Mouse (Mus musculus): Measurements from ENCODE around the gene Dazap1.
A peak's percentile ranks its signal among the peaks of the same experiment; 100 is the strongest.

Dazap1 gene

GRCm38 (mm10) chr10:80324120-80325037, 63.1 kb downstream of the Dazap1 start:
- DNase-seq: no peak

- DNase-seq: no peak
These were observed 63.8 kb downstream of the Dazap1 start for GRCm38 (mm10) chr10:80325045-80325444.

- peak; percentile 99 for DNase-seq
These were observed 68.2 kb downstream of the Dazap1 start, which contains the start of the genes Pcsk4 and Reep6 for GRCm38 (mm10) chr10:80329273-80330081. Pcsk4 (minus strand) TSS chr10:80329498. Reep6 (plus strand) TSS chr10:80329953.

DNA sequence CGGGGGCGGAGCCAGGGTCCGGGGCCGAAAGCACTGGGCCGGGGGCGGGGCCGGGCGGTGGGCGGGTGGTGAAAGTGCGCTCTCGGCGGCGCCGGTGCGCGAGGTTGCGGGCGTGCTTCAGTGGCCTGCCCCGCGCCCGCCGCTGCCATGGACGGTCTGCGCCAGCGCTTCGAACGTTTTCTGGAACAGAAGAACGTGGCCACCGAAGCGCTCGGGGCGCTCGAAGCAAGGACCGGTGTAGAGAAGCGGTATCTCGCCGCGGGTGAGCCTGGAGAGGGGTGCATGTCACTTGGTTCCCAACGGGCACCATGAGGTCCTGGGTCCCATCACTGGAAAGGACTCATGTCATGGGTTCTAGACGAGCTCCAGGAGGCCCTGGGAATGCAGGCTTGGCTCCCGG, 68.8 kb downstream of the Dazap1 start:
- DNase-seq: no peak

DNA sequence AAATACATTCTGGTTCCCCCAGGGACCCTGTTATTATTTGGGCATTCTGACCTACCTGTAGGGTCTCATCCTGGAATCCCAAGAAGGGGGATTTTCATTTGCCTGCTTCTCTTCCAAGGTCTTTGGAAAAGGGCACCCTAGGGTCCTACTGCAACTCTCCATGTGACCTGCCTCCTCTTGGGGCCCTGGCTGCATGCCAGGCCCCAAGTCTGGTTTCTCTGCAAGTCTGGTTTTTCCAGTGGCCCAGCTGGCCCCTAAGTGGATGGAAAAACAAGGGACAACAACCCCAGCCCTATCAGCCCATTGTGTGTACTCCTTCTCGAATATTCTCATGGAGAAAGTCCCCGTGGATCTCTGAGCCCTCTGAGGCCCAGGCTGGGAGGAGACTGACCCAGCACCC, 69.6 kb downstream of the Dazap1 start:
- no peak for DNase-seq

DNA sequence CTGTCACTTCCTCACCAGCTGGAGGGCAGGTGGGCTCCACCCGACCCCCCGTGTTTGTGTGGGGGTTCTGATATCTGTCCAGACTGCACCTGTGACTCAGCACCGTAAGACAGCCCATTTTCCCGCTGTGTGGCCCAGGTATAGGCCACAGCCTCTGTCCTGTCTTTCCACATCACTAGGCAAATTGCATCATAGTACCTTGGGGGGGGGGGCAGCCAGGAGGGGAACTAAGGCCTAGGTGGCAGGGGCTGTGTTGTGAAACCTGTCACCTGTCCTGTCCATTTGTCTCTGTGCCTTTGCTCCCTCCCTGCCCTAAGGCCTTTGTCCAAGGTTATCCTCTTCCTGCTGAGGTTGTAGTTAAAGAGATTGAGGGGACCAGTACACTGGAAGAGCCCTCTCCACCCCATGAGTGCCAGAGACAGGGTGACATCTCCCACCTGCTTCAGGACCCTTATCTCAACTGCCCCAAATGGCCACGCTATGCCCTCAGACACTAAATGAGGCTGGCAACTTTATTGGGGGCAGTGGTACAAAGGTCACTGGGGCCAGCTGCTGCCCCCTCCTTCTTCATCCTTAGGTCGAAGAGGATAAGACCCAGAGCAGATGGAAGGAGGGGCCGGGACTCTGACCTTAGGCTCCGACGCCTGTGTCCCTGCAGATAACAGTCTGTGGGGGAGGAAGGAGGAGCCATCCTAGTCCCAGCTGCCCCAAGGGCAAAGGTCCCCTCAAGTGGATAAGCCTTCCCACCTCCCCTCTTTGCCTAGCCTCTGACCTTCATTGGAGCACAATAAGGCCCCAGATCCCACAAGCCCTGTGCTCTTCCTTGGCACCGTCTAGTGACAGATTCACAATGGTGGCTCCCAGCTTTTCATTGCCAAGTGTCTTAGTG, 70.6 kb downstream of the Dazap1 start:
- peak in 1 of 2 experiments; percentile 84 for DNase-seq

- DNase-seq: peak; percentile 85
These were observed 71.3 kb downstream of the Dazap1 start for GRCm38 (mm10) chr10:80332525-80332989.

DNA sequence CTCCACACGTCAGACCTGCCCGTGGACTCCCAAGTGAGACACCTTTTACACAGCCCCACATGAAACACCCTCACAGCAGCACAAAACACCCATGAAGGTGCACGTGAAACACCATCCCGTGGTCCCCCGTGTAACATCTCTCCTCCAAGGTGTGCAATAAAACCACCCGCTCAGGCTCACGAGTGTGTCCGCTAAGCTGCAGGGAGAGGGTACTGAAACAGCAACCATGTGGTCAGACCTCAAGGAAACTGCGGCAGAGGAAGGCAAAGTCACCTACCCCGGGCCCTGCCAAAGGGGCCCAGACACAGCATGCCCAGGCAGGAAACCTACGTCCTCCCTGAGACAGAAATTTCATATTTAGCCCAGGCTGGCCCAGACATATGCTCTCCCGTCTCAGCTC, 75.0 kb downstream of the Dazap1 start:
- DNase-seq: no peak
